Mouse (Mus musculus) neural tube, embryonic 11.5 days (tissue): ENCODE measurements around the gene Tppp3. TPM values are rescaled to one million over a fixed set of nuclear protein-coding genes. Genes with fewer than 3 reads are reported as not detected.

Source experiments
- ATAC-seq: fragments of 200-750 bp; cut with Nextera tagmentation; 2 replicates; pipeline ENCODE4 v1.8.0; 2017; ENCODE audit warnings: moderate number of reproducible peaks, mild to moderate bottlenecking, moderate TSS enrichment, moderate library complexity; ENCODE audit not compliant: insufficient read depth, low FRiP score, low TSS enrichment
- DNase-seq: peaks from one replicate; pipeline ENCODE4 v3.0.0-alpha.2; 2015; ENCODE audit warnings: low spot score
- H3K27ac ChIP-seq: fragments of 300-500 bp; sonication (generic); 2 replicates; pipeline ENCODE4 v1.5.1; 2014; ENCODE audit warnings: low read depth, mild to moderate bottlenecking, low read length
- H3K27me3 ChIP-seq: fragments of 300-500 bp; sonication (generic); 2 replicates; pipeline ENCODE4 v1.6.1; 2014; ENCODE audit warnings: mild to moderate bottlenecking, low read length, mixed read lengths; ENCODE audit not compliant: control insufficient read depth, insufficient read depth
- H3K36me3 ChIP-seq: fragments of 300-500 bp; sonication (generic); 2 replicates; pipeline ENCODE4 v1.6.1; 2014; ENCODE audit warnings: mild to moderate bottlenecking, low read length, moderate library complexity, mixed read lengths; ENCODE audit not compliant: control insufficient read depth, insufficient read depth
- H3K4me1 ChIP-seq: fragments of 300-500 bp; sonication (generic); 2 replicates; pipeline ENCODE4 v1.6.1; 2014; ENCODE audit warnings: low read length, mixed read lengths; ENCODE audit not compliant: control insufficient read depth, insufficient read depth
- H3K4me2 ChIP-seq: fragments of 300-500 bp; sonication (generic); 2 replicates; pipeline ENCODE4 v1.6.1; 2014; ENCODE audit warnings: low read depth, mild to moderate bottlenecking, moderate library complexity
- H3K4me3 ChIP-seq: fragments of 300-500 bp; sonication (generic); 2 replicates; pipeline ENCODE4 v1.5.1; 2014; ENCODE audit warnings: low read depth, low read length
- H3K9ac ChIP-seq: fragments of 300-500 bp; sonication (generic); 2 replicates; pipeline ENCODE4 v1.6.1; 2014; ENCODE audit warnings: mild to moderate bottlenecking, low read length
- H3K9me3 ChIP-seq: fragments of 300-500 bp; sonication (generic); 2 replicates; pipeline ENCODE4 v1.6.1; 2016; ENCODE audit warnings: low read length; ENCODE audit not compliant: control insufficient read depth
- WGBS: fragments of 180-500 bp; shearing (Covaris S2); extraction: QIAGEN DNeasy Blood & Tissue Kit; methylation state at CpG from one replicate; pipeline ENCODE4 v1.1.7; 2014; 5-methylcytosine and 5-hydroxymethylcytosine counted together
- polyA plus RNA-seq: library from polyadenylated mRNA; unstranded; fragments of >200 nt; fragmentation: Nextera tagmentation; extraction: Ambion mirVana; gene quantifications from 2 replicates; pipeline ENCODE4 v1.2.1, GENCODE M21; 2014

Gene Tppp3
- polyA plus RNA-seq, 1 experiment from 2014 or later = 229 TPM

DNA sequence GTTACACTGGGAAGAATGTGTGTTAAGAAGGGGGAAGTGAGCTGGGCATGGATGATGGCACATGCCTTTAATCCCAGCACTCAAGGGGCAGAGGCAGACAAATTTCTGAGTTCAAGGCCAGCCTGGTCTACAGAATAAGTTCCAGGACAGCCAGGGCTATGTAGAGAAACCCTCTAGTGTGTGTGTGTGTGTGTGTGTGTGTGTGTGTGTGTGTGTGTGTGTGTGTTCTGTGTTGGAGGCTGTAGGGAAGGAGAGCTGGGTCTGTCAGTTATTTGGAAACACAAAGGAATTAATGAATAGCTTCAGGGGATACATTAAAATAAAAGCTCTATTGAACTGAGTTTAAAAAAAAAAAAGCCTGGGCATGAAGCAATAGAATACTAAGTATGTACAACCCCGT is 20.3 kb downstream of the Tppp3 start:
- ATAC-seq = no peak

DNA sequence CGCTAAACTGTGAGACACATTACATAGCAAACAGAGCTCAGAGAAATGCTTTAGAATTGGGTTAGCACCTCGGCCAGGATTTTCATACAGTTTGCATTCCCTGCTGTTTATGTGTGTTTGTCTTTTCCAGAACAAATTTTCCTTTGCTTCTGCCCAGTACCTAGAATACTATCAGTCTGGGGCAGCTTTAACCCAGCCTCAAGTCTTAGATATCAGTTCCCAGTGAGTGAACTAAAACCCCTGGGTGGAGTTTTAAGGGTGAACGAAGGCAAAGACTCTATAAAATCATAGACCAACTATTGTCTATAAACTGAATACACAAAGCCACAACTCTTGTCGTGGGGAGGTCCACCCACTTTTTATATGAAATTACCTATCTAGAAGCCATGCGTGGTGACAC is 22.7 kb downstream of the Tppp3 start:
- Histone ChIP-seq H3K27ac (no peak overlapping the region), H3K36me3 (no peaks in the 10 kb centered on the region), H3K4me1 (peaks cover 9% of the 10 kb centered on the region; the same call in 1 of the 2 replicates), H3K27me3 (no peaks in the 10 kb centered on the region), H3K9ac (no peak overlapping the region), H3K4me2 (no peak overlapping the region), H3K4me3 (no peak overlapping the region), H3K9me3 (no peaks in the 10 kb centered on the region)
- DNase-seq (no peak), ATAC-seq (no peak)
- WGBS = 88% methylated on average over 5 of the region's 5 CpGs

More for the DNA sequence above, 20.3 kb downstream of the Tppp3 start:
- no peaks in the 10 kb centered on the region for H3K27me3 ChIP-seq
- H3K4me1 ChIP-seq = 0 out of 2 replicates have a peak, but pooled peaks cover 3% of the 10 kb centered on the region
- H3K36me3 ChIP-seq = no peaks in the 10 kb centered on the region
- H3K4me2 ChIP-seq = no peak overlapping the region
- H3K9me3 ChIP-seq = no peaks in the 10 kb centered on the region
- 63% methylated on average over 1 of the region's 1 CpGs for WGBS
- no peak overlapping the region for H3K4me3 ChIP-seq
- DNase-seq = no peak
- H3K9ac ChIP-seq = no peak overlapping the region
- H3K27ac ChIP-seq = no peak overlapping the region

DNA sequence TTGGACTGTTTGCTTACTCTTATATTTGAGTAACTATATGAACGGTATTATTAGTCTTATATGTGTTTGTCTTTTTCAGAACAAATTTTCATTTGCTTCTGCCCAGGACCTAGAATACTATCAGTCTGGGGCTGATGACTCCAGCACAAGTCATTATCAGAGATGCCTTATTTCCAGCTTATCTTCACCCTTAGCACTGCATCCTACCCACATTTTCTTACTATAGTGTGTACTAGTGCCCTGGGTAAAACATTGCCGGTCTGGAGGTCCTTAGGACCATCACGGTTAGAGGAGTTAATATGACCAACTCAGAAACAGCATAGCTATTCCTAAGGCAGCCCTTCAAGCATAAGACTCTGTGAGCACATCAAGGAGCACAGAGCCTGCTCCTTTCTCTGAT is 23.1 kb downstream of the Tppp3 start:
- H3K36me3 ChIP-seq = no peaks in the 10 kb centered on the region
- H3K27ac ChIP-seq = no peak overlapping the region
- H3K4me1 ChIP-seq = peaks cover 9% of the 10 kb centered on the region; the same call in 1 of the 2 replicates
- no peak overlapping the region for H3K4me3 ChIP-seq
- ATAC-seq (no peak), DNase-seq (no peak)
- H3K9me3 ChIP-seq = no peaks in the 10 kb centered on the region
- WGBS = 91% methylated on average over 3 of the region's 3 CpGs
- no peaks in the 10 kb centered on the region for H3K27me3 ChIP-seq
- H3K4me2 ChIP-seq = no peak overlapping the region
- H3K9ac ChIP-seq = no peak overlapping the region

DNA sequence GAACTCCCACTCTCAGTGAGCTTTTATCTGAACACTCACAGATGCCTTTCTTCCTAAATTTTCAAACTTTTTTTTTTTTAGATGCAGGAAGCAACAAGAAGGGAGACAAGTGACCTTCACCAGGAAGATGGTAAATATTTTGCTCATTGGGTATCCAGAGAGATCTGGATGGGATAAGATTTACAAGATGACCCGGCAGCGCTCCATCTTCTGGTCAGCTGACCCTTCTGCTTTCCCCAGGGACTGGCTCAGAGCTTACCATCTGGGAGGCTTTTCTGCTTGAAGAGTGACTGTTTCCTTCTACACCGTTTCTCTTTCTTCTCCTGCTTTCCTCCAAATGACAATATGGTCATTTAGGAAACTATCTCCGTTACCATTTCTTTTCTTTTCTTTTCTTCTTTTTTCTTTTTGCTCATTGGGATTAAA is 25.2 kb downstream of the Tppp3 start:
- no peaks in the 10 kb centered on the region for H3K9me3 ChIP-seq
- ATAC-seq (peak; percentile 74), DNase-seq (peak; percentile 69)
- no peaks in the 10 kb centered on the region for H3K27me3 ChIP-seq
- 15% methylated on average over 4 of the region's 4 CpGs for WGBS
- H3K36me3 ChIP-seq = no peaks in the 10 kb centered on the region
- no peak overlapping the region for H3K4me3 ChIP-seq
- peak overlapping the region; percentile 83 for H3K27ac ChIP-seq
- peaks cover 6% of the 10 kb centered on the region; the same call in 1 of the 2 replicates for H3K4me1 ChIP-seq
- no peak overlapping the region for H3K9ac ChIP-seq
- peak overlapping the region; percentile 21 for H3K4me2 ChIP-seq

DNA sequence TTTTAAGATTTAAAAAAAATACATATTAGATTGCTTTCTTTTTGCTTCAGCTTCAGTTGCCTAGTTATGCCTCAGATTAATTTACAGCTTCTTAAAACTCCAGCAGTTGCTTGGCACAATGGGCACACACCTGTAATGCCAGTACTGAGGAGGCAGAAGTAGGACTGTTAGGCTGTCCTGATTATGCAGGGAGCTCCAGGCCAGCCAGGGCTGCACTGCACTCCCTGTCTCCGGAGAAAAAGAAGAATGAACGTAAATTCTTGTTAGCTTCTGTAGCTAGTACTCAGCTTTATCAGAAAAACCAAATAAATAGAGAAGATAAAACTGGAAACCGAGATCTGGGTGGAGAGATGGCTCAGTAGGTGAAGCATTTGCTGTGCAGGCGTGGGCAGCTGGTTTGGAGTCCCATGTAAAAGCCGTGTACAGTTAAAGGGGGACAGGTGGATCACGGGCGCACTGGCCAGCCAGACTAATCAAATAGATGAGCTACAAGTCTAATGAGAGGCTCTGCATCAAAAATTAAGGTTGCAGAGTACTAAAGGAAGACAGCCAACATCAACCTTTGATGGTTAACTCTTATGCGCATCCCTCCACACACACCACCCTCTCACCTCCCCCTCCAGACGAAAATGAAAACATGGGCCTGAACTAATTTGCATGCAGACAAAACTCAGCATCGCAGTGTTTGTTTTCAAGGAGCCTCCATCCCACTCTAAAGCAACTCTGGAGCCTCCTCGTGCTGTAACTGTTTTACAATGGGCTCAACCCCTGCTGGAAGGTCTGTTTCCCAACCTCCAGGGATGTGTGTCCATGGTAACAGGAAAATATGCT is 25.8 kb downstream of the Tppp3 start:
- Histone ChIP-seq H3K4me1 (peaks cover 6% of the 10 kb centered on the region; the same call in 1 of the 2 replicates), H3K36me3 (no peaks in the 10 kb centered on the region), H3K4me3 (no peak overlapping the region), H3K4me2 (peak overlapping the region; percentile 21), H3K27me3 (no peaks in the 10 kb centered on the region), H3K27ac (peak overlapping the region; percentile 83), H3K9ac (peak overlapping the region; percentile 36; the same call in 1 of the 2 replicates), H3K9me3 (no peaks in the 10 kb centered on the region)
- 28% methylated on average over 11 of the region's 11 CpGs for WGBS
- peak; percentile 65 for DNase-seq
- ATAC-seq = peak; percentile 88

DNA sequence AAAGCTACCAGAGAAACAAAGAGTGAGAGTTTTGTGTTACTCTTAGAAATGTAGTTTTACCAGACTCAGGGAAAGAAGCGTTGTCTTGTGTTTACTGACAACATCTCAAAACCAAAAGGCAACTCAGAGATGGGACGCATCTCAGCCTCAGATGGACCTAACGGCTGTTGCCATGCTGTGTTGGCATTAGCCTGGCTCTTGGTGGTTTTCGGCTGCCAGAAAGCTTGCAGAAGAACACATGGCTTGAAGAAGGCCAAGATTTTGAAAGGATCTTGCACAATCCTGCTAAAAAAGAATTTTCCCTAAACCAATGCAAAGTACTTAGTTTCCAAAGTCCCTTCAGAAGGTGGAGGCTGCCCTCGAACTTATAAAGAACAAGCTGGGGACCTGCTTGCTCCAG is 28.7 kb downstream of the Tppp3 start:
- DNase-seq (no peak), ATAC-seq (no peak)
- Histone ChIP-seq H3K4me1 (peaks cover 6% of the 10 kb centered on the region; the same call in 1 of the 2 replicates), H3K4me2 (no peak overlapping the region), H3K27ac (no peak overlapping the region), H3K9me3 (no peaks in the 10 kb centered on the region), H3K9ac (no peak overlapping the region), H3K36me3 (no peaks in the 10 kb centered on the region), H3K27me3 (no peaks in the 10 kb centered on the region), H3K4me3 (no peak overlapping the region)
- 90% methylated on average over 5 of the region's 5 CpGs for WGBS

DNA sequence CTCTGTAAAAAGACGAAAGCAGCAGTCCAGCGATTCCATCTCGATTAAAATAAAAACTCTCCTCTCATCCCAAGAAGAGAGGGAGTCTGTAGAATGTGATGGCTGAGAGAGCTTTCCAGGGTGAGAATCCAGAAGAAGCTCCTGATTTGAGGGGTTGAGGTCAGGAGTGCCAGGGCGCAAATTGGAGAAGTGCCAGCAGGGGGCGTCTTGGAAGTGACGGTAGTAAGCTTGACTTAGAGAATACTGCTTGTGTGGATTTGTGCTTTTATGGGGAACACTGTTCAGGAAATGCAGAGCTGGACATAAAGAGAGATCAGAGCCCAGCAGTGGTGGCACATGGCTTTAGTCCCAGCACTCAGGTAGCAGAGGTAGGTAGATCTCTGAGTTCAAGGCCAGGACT is 29.9 kb downstream of the Tppp3 start:
- Histone ChIP-seq H3K9me3 (no peaks in the 10 kb centered on the region), H3K4me3 (no peak overlapping the region), H3K4me2 (no peak overlapping the region), H3K27me3 (no peaks in the 10 kb centered on the region), H3K27ac (no peak overlapping the region), H3K9ac (no peak overlapping the region), H3K4me1 (peaks cover 6% of the 10 kb centered on the region; the same call in 1 of the 2 replicates), H3K36me3 (no peaks in the 10 kb centered on the region)
- ATAC-seq (no peak), DNase-seq (peak; percentile 83)
- WGBS = 8% methylated on average over 6 of the region's 6 CpGs

DNA sequence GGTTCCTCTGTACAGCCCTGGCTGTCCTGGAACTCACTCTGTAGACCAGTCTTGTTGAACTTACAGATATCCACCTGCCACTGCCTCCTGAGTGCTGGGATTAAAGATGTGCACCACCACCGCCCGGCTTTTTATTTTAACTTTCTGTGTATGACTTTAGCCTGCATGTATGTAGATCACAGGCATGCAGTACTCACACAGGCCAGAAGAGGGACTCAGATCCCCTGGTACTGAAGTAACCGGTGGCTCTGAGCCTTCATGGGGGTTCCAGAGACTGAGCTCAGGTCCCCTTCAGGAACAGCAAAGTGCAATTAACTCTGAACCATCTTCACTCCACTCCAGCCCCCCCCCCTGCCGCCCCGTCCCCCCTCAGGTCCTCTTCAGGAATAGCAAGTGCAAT is 32.5 kb downstream of the Tppp3 start:
- no peak overlapping the region for H3K9ac ChIP-seq
- H3K4me2 ChIP-seq = no peak overlapping the region
- no peaks in the 10 kb centered on the region for H3K36me3 ChIP-seq
- no peaks in the 10 kb centered on the region for H3K4me1 ChIP-seq
- no peaks in the 10 kb centered on the region for H3K27me3 ChIP-seq
- H3K9me3 ChIP-seq = no peaks in the 10 kb centered on the region
- WGBS = 34% methylated on average over 5 of the region's 5 CpGs
- no peak overlapping the region for H3K4me3 ChIP-seq
- DNase-seq (peak; percentile 62), ATAC-seq (no peak)
- H3K27ac ChIP-seq = no peak overlapping the region
